Mouse (Mus musculus) heart, embryonic 11.5 days (tissue): ENCODE results near the gene Mycl. TPM values are rescaled to one million over a fixed set of nuclear protein-coding genes. Genes with fewer than 3 reads are reported as not detected.
A peak's percentile ranks its signal among the peaks of the same experiment; 100 is the strongest.

Experiments
- ATAC-seq: fragments of 200-750 bp; cut with Nextera tagmentation; replicated peaks from 2 replicates; pipeline ENCODE4 v1.8.0; 2017; ENCODE audit warnings: moderate library complexity; ENCODE audit not compliant: insufficient number of reproducible peaks, low FRiP score, low TSS enrichment
- H3K27ac ChIP-seq: fragments of 300-500 bp; sonication (generic); 2 replicates; pipeline ENCODE4 v1.5.1; 2014; ENCODE audit warnings: mild to moderate bottlenecking, low read depth, low read length
- H3K27me3 ChIP-seq: fragments of 300-500 bp; sonication (generic); 2 replicates; pipeline ENCODE4 v1.6.1; 2014; ENCODE audit warnings: mild to moderate bottlenecking, low read length, mixed read lengths; ENCODE audit not compliant: control insufficient read depth, insufficient read depth
- H3K36me3 ChIP-seq: fragments of 300-500 bp; sonication (generic); 2 replicates; pipeline ENCODE4 v1.6.1; 2014; ENCODE audit warnings: mild to moderate bottlenecking, low read length, moderate library complexity, mixed read lengths; ENCODE audit not compliant: control insufficient read depth, insufficient read depth
- H3K4me1 ChIP-seq: fragments of 300-500 bp; sonication (generic); 2 replicates; pipeline ENCODE4 v1.6.1; 2014; ENCODE audit warnings: low read length; ENCODE audit not compliant: control insufficient read depth, insufficient read depth
- H3K4me2 ChIP-seq: fragments of 300-500 bp; sonication (generic); 2 replicates; pipeline ENCODE4 v1.6.1; 2014; ENCODE audit warnings: mild to moderate bottlenecking, moderate library complexity
- H3K4me3 ChIP-seq: fragments of 300-500 bp; sonication (generic); 2 replicates; pipeline ENCODE4 v1.5.1; 2014; ENCODE audit warnings: low read depth, low read length
- H3K9ac ChIP-seq: fragments of 300-500 bp; sonication (generic); 2 replicates; pipeline ENCODE4 v1.6.1; 2014; ENCODE audit warnings: mild to moderate bottlenecking, low read depth, low read length, moderate library complexity
- H3K9me3 ChIP-seq: fragments of 300-500 bp; sonication (generic); replicated peaks from 2 replicates; pipeline ENCODE4 v1.6.1; 2016; ENCODE audit warnings: low read length; ENCODE audit not compliant: control insufficient read depth
- WGBS: fragments of 180-500 bp; shearing (Covaris S2); extraction: QIAGEN DNeasy Blood & Tissue Kit; methylation state at CpG from one replicate; pipeline ENCODE4 v1.1.7; 2014; ENCODE audit not compliant: insufficient replicate concordance; 5-methylcytosine and 5-hydroxymethylcytosine counted together
- polyA plus RNA-seq: library from polyadenylated mRNA; unstranded; fragments of >200 nt; fragmentation: Nextera tagmentation; extraction: Ambion mirVana; gene quantifications from 2 replicates; pipeline ENCODE4 v1.2.1, GENCODE M21; 2014

Mycl gene
- polyA plus RNA-seq, 1 experiment from 2014 or later = 1.8 TPM

DNA sequence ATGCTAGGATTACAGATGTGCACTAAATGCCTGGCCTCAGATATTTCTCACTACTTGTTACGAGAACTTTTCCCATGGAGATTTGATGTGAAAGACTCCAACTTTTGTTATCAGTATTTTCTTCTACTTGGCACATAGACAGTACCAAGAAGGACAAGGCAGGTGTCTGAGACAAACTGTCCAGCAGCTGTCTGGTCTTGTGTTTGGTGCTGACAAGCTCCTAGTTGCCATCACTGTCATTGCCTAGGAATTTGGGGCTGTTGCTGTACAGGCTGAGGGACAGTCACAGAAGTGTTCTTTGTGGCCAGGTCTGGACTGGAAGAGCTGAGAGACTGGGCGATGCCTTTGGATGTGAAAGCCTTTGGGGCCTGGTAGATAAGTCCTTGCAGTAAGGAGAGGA, 40.2 kb downstream of the Mycl start:
- WGBS = 63% methylated on average over 2 of the region's 2 CpGs
- H3K4me2 ChIP-seq = no peak overlapping the region
- H3K4me3 ChIP-seq = no peak overlapping the region
- H3K36me3 ChIP-seq = peaks cover 6% of the 10 kb centered on the region
- no peak overlapping the region for H3K9ac ChIP-seq
- no peaks in the 10 kb centered on the region for H3K27me3 ChIP-seq
- H3K27ac ChIP-seq = no peak overlapping the region
- ATAC-seq = no peak
- no peaks in the 10 kb centered on the region for H3K9me3 ChIP-seq
- peaks cover 10% of the 10 kb centered on the region; the same call in 1 of the 2 replicates for H3K4me1 ChIP-seq

DNA sequence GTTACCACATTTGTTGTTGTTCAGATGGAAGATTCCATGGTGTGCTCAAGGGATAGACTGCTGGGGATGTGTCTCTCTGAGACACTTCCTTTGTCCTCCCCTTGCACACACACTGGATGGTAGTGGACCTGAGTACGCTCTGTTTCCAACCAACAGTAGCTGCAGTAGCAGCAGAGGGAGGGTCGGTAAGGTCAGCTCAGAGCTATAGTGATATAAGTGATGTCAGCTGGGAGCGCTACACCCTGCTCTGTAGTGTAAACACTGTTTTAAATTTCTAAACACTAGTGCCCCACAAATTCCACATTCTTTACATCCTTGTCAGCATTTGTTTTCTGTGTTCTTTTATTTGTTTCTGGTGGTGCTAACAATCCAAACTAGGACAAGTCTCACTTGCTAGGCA, 41.3 kb downstream of the Mycl start:
- no peak for ATAC-seq
- no peak overlapping the region for H3K9ac ChIP-seq
- H3K9me3 ChIP-seq = no peaks in the 10 kb centered on the region
- H3K36me3 ChIP-seq = peaks cover 6% of the 10 kb centered on the region
- H3K4me1 ChIP-seq = peaks cover 10% of the 10 kb centered on the region; the same call in 1 of the 2 replicates
- H3K27ac ChIP-seq = no peak overlapping the region
- H3K27me3 ChIP-seq = no peaks in the 10 kb centered on the region
- 70% methylated on average over 3 of the region's 3 CpGs for WGBS
- no peak overlapping the region for H3K4me3 ChIP-seq
- no peak overlapping the region for H3K4me2 ChIP-seq

DNA sequence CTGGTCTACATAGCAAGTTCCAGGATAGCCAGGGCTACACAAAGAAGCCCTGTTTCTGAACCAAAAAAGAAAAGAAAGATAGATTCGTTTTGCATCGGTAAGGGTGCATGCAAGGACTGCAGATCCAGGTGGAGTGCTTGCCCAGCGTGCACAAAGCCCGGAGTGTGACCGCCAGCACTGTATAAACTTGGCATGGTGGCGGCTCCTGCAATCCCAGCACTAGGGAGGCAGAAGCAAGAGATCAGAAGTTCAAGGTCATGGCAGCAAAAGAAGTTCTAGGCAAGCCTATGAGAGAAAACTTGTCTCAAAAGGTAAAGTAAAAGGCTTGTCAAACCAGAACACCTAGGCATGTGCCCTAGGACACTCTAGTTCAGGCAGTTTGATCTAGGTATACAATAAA, 45.7 kb downstream of the Mycl start:
- no peak overlapping the region for H3K9ac ChIP-seq
- 90% methylated on average over 6 of the region's 6 CpGs for WGBS
- H3K27me3 ChIP-seq = no peaks in the 10 kb centered on the region
- no peak overlapping the region for H3K4me3 ChIP-seq
- ATAC-seq = no peak
- H3K36me3 ChIP-seq = peaks cover 3% of the 10 kb centered on the region
- no peak overlapping the region for H3K27ac ChIP-seq
- H3K4me1 ChIP-seq = 0 out of 2 replicates have a peak, but pooled peaks cover 3% of the 10 kb centered on the region
- no peak overlapping the region for H3K4me2 ChIP-seq
- no peaks in the 10 kb centered on the region for H3K9me3 ChIP-seq

DNA sequence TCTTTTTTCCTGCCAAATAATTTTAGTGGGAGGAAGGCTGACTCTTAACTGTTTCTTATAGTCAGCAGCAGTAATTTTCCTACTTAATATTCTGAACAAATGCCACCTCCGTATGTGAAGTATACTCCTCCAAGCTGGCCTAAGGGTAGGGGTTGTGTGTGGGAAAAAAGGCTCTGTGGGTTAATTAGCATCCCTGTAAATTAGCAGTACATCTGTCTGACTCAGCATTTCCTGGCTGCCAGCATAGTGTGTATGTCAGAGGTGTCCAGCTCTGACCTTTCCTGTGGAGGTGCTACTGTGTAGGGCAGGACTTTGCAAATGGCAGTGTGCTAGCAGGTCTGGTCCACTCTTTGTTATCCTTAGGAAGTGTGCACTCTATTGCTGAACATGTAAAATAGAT, 48.4 kb downstream of the Mycl start:
- Histone ChIP-seq H3K4me2 (no peak overlapping the region), H3K27ac (no peak overlapping the region), H3K36me3 (peaks cover 5% of the 10 kb centered on the region), H3K9me3 (no peaks in the 10 kb centered on the region), H3K4me3 (no peak overlapping the region), H3K27me3 (no peaks in the 10 kb centered on the region), H3K4me1 (peaks cover 2% of the 10 kb centered on the region; the same call in 1 of the 2 replicates), H3K9ac (no peak overlapping the region)
- WGBS = 94% methylated on average over 1 of the region's 1 CpGs
- ATAC-seq = no peak

DNA sequence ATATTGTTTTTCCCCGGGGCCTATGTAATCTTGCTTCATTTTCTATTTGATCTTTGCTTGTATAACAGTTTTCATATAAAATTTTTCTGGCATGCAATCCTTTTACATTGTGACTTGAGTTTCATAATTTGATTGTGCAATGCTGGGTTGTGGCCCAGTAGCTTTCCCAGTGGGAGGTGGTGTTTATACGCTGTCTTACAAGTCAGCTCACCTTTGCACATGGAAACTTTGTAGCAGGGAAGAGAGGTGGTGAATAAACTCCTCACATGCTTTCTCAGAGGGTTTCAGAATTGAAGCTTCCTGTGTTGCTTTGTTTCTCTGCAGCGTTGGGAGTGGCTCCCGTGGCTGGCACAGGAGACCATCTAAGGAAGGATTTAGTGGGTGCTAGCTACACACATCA, 49.4 kb downstream of the Mycl start:
- H3K9me3 ChIP-seq = no peaks in the 10 kb centered on the region
- no peak overlapping the region for H3K4me3 ChIP-seq
- H3K27me3 ChIP-seq = no peaks in the 10 kb centered on the region
- H3K4me2 ChIP-seq = no peak overlapping the region
- H3K36me3 ChIP-seq = peaks cover 3% of the 10 kb centered on the region
- H3K9ac ChIP-seq = no peak overlapping the region
- 91% methylated on average over 4 of the region's 4 CpGs for WGBS
- H3K4me1 ChIP-seq = peaks cover 6% of the 10 kb centered on the region
- no peak overlapping the region for H3K27ac ChIP-seq
- no peak for ATAC-seq

DNA sequence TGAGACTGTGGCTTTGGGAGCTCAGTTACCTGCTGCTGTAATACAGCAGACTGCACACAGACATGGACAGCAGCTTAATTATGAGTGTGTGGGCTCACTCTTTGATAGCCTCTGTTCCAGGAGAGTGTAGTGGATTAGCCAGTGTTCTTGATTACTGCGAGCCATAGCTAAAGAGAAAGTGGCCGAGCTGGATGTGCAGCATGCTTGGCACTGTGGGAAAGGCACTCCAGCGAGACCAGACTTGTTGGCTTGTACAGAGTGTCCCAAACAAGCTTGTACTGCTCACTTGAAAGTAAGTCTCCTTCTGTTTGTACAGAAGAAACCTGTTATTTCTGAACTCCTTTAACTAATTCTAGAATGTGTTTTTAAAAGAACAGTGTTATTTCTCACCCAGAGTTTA, 50.8 kb downstream of the Mycl start:
- 84% methylated on average over 3 of the region's 3 CpGs for WGBS

DNA sequence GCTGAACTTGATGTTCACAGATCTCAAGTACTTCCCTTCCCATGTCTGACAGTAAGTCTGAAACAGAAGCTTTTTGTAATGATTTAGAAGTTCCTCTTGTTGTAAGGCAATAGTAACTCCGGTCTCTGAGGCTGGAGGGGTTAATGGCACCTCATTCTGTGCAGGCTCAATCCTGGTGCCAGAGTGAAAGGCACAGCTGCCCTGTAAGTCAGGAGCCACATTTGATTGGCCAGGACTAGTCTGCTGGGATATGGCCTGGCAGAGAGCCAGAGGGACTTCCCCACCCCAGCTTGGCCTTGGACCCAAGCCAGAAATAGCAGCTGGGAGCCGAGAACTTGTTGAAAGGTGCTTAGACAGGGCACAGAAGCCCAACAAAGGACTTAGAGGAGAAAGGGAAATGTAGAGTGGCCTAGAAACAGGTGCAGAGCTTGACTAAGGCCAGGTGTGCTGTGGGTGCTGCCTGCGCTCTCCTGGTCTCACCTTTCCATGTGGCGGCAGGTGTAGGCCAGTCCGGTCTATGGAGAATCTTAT, 55.3 kb downstream of the Mycl start:
- Histone ChIP-seq H3K9me3 (no peaks in the 10 kb centered on the region), H3K36me3 (peaks cover 12% of the 10 kb centered on the region), H3K27ac (peak overlapping the region; percentile 54), H3K27me3 (peaks cover 8% of the 10 kb centered on the region), H3K4me3 (no peak overlapping the region), H3K4me2 (peak overlapping the region; percentile 6; the same call in 1 of the 2 replicates), H3K4me1 (peaks cover 26% of the 10 kb centered on the region), H3K9ac (no peak overlapping the region)
- ATAC-seq = peak; percentile 71
- 47% methylated on average over 5 of the region's 5 CpGs for WGBS

More for the DNA sequence above, 50.8 kb downstream of the Mycl start:
- Histone ChIP-seq H3K9ac (no peak overlapping the region), H3K9me3 (no peaks in the 10 kb centered on the region), H3K36me3 (peaks cover 2% of the 10 kb centered on the region; the same call in 1 of the 2 replicates), H3K27me3 (no peaks in the 10 kb centered on the region), H3K4me2 (no peak overlapping the region), H3K27ac (no peak overlapping the region), H3K4me1 (peaks cover 19% of the 10 kb centered on the region), H3K4me3 (no peak overlapping the region)
- no peak for ATAC-seq

Other genes with a start within 250 kb of the Mycl start
- gene Ppt1, start 159.4 kb upstream of the Mycl start, polyA plus RNA-seq = 61.8 and 66.4 TPM in 2 replicates
- gene Cap1, start 109.6 kb upstream of the Mycl start, polyA plus RNA-seq = 54.1 and 54.8 TPM in 2 replicates
- gene Mfsd2a, start 34.5 kb upstream of the Mycl start, polyA plus RNA-seq = 1.2 and 1.3 TPM in 2 replicates
- gene Trit1, start 20.9 kb downstream of the Mycl start, polyA plus RNA-seq = 13.6 and 14.4 TPM in 2 replicates
- gene Bmp8b, start 109.5 kb downstream of the Mycl start, polyA plus RNA-seq = not detected in 2 replicates
- gene Oxct2b, start 120.6 kb downstream of the Mycl start, polyA plus RNA-seq = not detected in 2 replicates
- 63.4 and 65.1 TPM in 2 replicates for gene Ppie, start 144.3 kb downstream of the Mycl start, polyA plus RNA-seq
- gene Hpcal4, start 187.6 kb downstream of the Mycl start, polyA plus RNA-seq = 1.9 and 2.4 TPM in 2 replicates
- gene Nt5c1a, start 205.9 kb downstream of the Mycl start, polyA plus RNA-seq = 0.37 and 0.39 TPM in 2 replicates
- 6.2 and 6.7 TPM in 2 replicates for gene Heyl, start 237.9 kb downstream of the Mycl start, polyA plus RNA-seq